Mouse (Mus musculus): ENCODE measurements around the gene Zfp3. TPM values are rescaled to one million over a fixed set of nuclear protein-coding genes. Genes with fewer than 3 reads are reported as not detected.

Gene Zfp3
- total and polyA plus RNA-seq, 3 experiments, result 2.8 to 12.8 (median 5.6) TPM

DNA sequence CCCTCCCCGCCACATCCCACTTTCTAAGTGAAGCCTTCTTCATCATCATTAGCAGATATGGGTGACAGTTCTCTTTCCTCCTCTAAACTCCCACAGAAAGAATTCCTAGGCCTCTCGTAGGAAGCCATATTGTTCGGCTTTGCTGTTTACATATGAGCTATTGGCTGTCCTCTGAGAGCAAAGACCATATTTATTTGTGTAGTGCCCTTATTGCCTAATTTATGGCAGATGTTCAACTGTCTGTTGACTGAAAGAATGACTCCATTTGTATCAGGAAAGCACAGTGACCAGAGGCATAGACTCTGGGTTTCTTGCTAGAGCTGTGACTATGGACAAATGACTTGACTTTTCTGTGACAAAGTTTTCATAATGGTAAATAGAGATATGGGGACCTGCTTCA lies 22.4 kb upstream of the Zfp3 start:
- Histone ChIP-seq H3K36me3 (replicated peaks) (no peaks in the 10 kb centered on the region), H3K27me3 (ENCODE audit: insufficient read depth, low read length) (peaks cover 32% of the 10 kb centered on the region), H3K4me1 (ENCODE audit: insufficient read depth, low read depth, low read length) (peaks cover 4% of the 10 kb centered on the region), H3K4me3 (ENCODE audit: low read depth, low read length) (no peak overlapping the region), H3K9me3 (replicated peaks) (no peaks in the 10 kb centered on the region)
- no peak for TF ChIP-seq GATA1 (IDR thresholded peaks at IDR 0.05; ENCODE audit: borderline replicate concordance, low read length)
- TF ChIP-seq POLR2AphosphoS5 (IDR thresholded peaks at IDR 0.05; ENCODE audit: insufficient replicate concordance, low read depth, low read length), result no peak
- no peak for TF ChIP-seq GATA2 (IDR thresholded peaks at IDR 0.05; ENCODE audit: borderline replicate concordance, low read depth, low read length)
- no peak for TF ChIP-seq TAL1 (conservative IDR thresholded peaks at IDR 0.05; ENCODE audit: low read depth, low read length)
- no peak for TF ChIP-seq CTCF (IDR thresholded peaks at IDR 0.05; ENCODE audit: low read depth, low read length)
- ATAC-seq (ENCODE audit: extremely low read depth, insufficient number of reproducible peaks, low FRiP score, poor library complexity, severe bottlenecking), result no peak
- DNase-seq (ENCODE audit: low spot score), result no peak

DNA sequence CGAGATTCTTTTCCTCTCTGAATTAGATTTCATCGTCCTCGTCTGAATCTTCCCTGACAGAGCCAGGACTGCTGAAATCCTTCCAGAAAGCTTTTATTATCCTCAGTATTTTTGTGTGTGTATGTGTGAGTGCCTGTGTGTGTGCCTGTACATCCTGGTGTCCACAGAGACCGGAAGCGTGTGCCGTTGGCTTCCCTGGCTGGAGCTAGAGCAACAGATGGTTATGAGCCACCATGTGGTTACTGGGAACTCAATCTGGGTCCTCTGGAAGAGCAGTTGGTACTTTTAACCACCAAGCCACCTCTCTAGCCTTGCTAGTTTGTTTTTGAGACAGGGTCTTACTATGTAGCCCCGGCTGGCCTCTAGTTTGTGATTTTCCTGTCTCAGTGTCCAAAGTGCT lies 21.9 kb upstream of the Zfp3 start:
- no peaks in the 10 kb centered on the region for H3K9me3 ChIP-seq (replicated peaks)
- H3K4me1 ChIP-seq (ENCODE audit: insufficient read depth, low read depth, low read length), result peaks cover 4% of the 10 kb centered on the region
- DNase-seq (ENCODE audit: low spot score) (no peak), ATAC-seq (ENCODE audit: extremely low read depth, insufficient number of reproducible peaks, low FRiP score, poor library complexity, severe bottlenecking) (no peak)
- no peak overlapping the region for H3K4me3 ChIP-seq (ENCODE audit: low read depth, low read length)
- peaks cover 30% of the 10 kb centered on the region for H3K27me3 ChIP-seq (ENCODE audit: insufficient read depth, low read length)
- TF ChIP-seq TAL1 (conservative IDR thresholded peaks at IDR 0.05; ENCODE audit: low read depth, low read length) (no peak), GATA2 (IDR thresholded peaks at IDR 0.05; ENCODE audit: borderline replicate concordance, low read depth, low read length) (no peak), CTCF (IDR thresholded peaks at IDR 0.05; ENCODE audit: low read depth, low read length) (no peak), GATA1 (IDR thresholded peaks at IDR 0.05; ENCODE audit: borderline replicate concordance, low read length) (no peak), POLR2AphosphoS5 (IDR thresholded peaks at IDR 0.05; ENCODE audit: insufficient replicate concordance, low read depth, low read length) (no peak)
- H3K36me3 ChIP-seq (replicated peaks), result no peaks in the 10 kb centered on the region

DNA sequence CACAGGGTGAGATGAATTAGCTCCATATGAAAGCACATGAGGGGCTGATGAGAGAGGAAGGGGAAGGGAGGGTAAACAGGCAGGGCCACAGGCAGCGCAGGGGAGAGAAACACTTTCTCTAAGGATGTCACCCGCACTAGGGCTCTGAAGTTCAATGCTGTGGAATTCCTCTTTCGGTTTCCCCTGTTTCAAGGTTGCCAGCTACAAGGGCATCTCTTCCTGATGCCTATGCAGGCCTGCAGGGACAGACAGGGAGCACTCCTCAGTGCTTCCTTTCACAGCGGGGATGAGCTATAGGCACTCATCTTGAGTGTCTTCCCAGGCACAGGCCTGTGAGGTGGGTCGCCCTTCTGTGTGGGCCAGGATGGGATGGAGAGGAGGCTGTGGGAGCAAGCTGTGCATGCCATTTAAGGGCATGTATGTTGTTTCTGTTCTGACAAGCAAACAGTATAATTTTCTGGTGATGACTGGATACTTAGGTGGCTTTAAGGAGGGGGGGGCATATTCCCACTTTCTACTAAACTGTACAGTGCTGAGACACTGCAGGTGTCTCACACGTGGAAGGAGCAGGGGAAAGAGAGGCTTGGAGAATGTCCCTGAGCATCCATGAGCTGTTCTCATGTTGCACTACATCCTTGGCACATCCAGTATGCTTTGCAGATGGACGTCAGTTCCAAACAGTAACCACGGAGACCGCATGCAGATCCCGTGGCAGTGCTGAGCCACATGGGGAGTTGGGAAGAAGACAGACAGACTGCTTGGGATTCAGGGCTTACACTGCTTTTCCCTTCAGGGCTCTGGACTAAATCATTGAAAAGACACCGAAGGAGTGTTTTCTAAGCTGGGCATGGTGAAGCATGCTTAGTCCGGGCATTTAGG lies 21.2 kb upstream of the Zfp3 start:
- peaks cover 26% of the 10 kb centered on the region for H3K27me3 ChIP-seq (ENCODE audit: insufficient read depth, low read length)
- no peak for TF ChIP-seq POLR2AphosphoS5 (IDR thresholded peaks at IDR 0.05; ENCODE audit: insufficient replicate concordance, low read depth, low read length)
- no peak for TF ChIP-seq TAL1 (conservative IDR thresholded peaks at IDR 0.05; ENCODE audit: low read depth, low read length)
- TF ChIP-seq GATA1 (IDR thresholded peaks at IDR 0.05; ENCODE audit: borderline replicate concordance, low read length), result no peak
- TF ChIP-seq GATA2 (IDR thresholded peaks at IDR 0.05; ENCODE audit: borderline replicate concordance, low read depth, low read length), result no peak
- no peak for TF ChIP-seq CTCF (IDR thresholded peaks at IDR 0.05; ENCODE audit: low read depth, low read length)
- H3K36me3 ChIP-seq (replicated peaks), result no peaks in the 10 kb centered on the region
- H3K4me3 ChIP-seq (ENCODE audit: low read depth, low read length), result no peak overlapping the region
- H3K4me1 ChIP-seq (ENCODE audit: insufficient read depth, low read depth, low read length), result peaks cover under 1% of the 10 kb centered on the region
- H3K9me3 ChIP-seq (replicated peaks), result no peaks in the 10 kb centered on the region
- DNase-seq (ENCODE audit: low spot score) (no peak), ATAC-seq (ENCODE audit: extremely low read depth, insufficient number of reproducible peaks, low FRiP score, poor library complexity, severe bottlenecking) (no peak)

DNA sequence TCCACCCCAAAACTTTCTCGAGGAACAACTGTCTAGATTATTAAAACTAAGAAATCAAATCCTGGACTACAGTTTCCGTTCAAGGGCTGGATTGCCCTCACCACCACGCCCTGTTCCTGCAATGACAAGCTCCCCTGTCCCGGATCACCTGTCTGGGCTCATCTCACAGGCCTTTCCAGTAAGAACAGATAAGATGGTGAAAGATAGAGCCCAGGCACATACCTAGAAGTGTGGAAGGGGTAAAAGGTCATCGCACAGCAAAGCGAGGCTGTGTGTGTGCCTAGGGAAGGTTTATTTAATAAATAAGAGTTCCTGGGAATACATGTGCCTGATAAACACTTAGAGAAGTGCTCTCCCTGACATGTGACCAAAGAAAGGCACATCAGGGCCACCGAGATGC lies 18.4 kb upstream of the Zfp3 start:
- Histone ChIP-seq H3K9me3 (replicated peaks) (peaks cover 4% of the 10 kb centered on the region; the same call in 1 of the 2 replicates), H3K4me1 (ENCODE audit: insufficient read depth, low read depth, low read length) (no peaks in the 10 kb centered on the region), H3K36me3 (replicated peaks) (no peaks in the 10 kb centered on the region), H3K27me3 (ENCODE audit: insufficient read depth, low read length) (peaks cover 23% of the 10 kb centered on the region), H3K4me3 (ENCODE audit: low read depth, low read length) (no peak overlapping the region)
- DNase-seq (ENCODE audit: low spot score), result no peak
- no peak for TF ChIP-seq GATA2 (IDR thresholded peaks at IDR 0.05; ENCODE audit: borderline replicate concordance, low read depth, low read length)
- TF ChIP-seq TAL1 (conservative IDR thresholded peaks at IDR 0.05; ENCODE audit: low read depth, low read length), result no peak
- TF ChIP-seq POLR2AphosphoS5 (IDR thresholded peaks at IDR 0.05; ENCODE audit: insufficient replicate concordance, low read depth, low read length), result no peak
- TF ChIP-seq CTCF (IDR thresholded peaks at IDR 0.05; ENCODE audit: low read depth, low read length), result no peak
- no peak for TF ChIP-seq GATA1 (IDR thresholded peaks at IDR 0.05; ENCODE audit: borderline replicate concordance, low read length)
- no peak for ATAC-seq (ENCODE audit: extremely low read depth, insufficient number of reproducible peaks, low FRiP score, poor library complexity, severe bottlenecking)

DNA sequence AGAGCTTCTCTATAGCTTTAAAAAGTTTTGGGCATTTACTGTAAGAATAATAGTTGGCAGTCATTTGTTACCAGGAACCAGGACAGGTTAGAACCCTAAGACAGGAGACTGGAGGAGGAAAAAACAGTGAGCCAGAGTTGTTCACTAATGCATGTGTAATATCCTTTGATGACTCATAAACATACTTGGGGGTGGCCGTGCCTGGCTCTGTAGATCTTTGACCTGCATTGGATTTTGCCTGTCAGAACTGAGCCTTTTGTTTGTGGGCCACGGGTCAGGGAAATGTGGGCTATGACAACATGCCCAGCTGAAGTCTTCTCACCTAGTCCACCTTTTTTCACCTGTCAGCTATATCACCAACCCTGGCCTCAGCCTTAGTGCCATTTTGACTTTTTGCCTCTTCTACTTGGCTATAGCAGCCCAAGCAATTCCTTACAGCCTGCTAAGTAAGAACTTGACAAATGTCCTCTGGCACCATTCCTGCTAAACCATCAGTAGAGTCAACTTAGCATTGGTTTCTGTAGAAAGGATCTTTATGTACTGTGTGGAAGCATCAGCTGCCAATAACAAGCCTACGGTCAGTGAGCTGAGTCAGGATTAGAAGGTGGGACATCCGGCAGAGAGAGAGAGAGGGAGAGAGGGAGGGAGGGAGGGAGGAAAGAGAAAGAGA lies 16.0 kb upstream of the Zfp3 start:
- Histone ChIP-seq H3K4me3 (ENCODE audit: low read depth, low read length) (no peak overlapping the region), H3K9me3 (replicated peaks) (peaks cover 4% of the 10 kb centered on the region; the same call in 1 of the 2 replicates), H3K4me1 (ENCODE audit: insufficient read depth, low read depth, low read length) (peaks cover 8% of the 10 kb centered on the region), H3K27me3 (ENCODE audit: insufficient read depth, low read length) (peaks cover 29% of the 10 kb centered on the region), H3K36me3 (replicated peaks) (no peaks in the 10 kb centered on the region)
- DNase-seq (ENCODE audit: low spot score), result no peak
- TF ChIP-seq GATA1 (IDR thresholded peaks at IDR 0.05; ENCODE audit: borderline replicate concordance, low read length), result no peak
- TF ChIP-seq GATA2 (IDR thresholded peaks at IDR 0.05; ENCODE audit: borderline replicate concordance, low read depth, low read length), result no peak
- TF ChIP-seq CTCF (IDR thresholded peaks at IDR 0.05; ENCODE audit: low read depth, low read length), result no peak
- TF ChIP-seq POLR2AphosphoS5 (IDR thresholded peaks at IDR 0.05; ENCODE audit: insufficient replicate concordance, low read depth, low read length), result no peak
- no peak for TF ChIP-seq TAL1 (conservative IDR thresholded peaks at IDR 0.05; ENCODE audit: low read depth, low read length)
- ATAC-seq (ENCODE audit: extremely low read depth, insufficient number of reproducible peaks, low FRiP score, poor library complexity, severe bottlenecking), result no peak
